Mouse (Mus musculus) hematopoietic stem cell, adult 5-6 weeks (primary cell): ENCODE results near the gene Olfr620. TPM values are rescaled to one million over a fixed set of nuclear protein-coding genes. Genes with fewer than 3 reads are reported as not detected.

Source experiments
- ATAC-seq, 2 experiments: fragments of 125-278 bp in 1 of 2; replicated peaks in 1 of 2; 2 replicates each; pipeline ENCODE4 v1.8.0; 2016 to 2017; ENCODE audit warnings: inconsistent platforms in 2 of 2, mild to moderate bottlenecking in 2 of 2, moderate number of reproducible peaks in 2 of 2, low read depth in 1 of 2, moderate TSS enrichment in 1 of 2; ENCODE audit not compliant: low FRiP score in 2 of 2, poor library complexity in 2 of 2, severe bottlenecking in 2 of 2, insufficient read depth in 1 of 2, low TSS enrichment in 1 of 2
- total RNA-seq: library from RNA; stranded (forward); fragments of 172-1452, 232-1000 nt; gene quantifications from 2 replicates; pipeline ENCODE4 v1.2.3, GENCODE M21; 2017

The Olfr620 gene
- total RNA-seq = not detected in 2 replicates

- ATAC-seq = no peak
These were observed at the start of gene Olfr620 for GRCm38 (mm10) chr7:103612434-103612833. TSS of gene Olfr620 (minus strand) at chr7:103612534.

DNA sequence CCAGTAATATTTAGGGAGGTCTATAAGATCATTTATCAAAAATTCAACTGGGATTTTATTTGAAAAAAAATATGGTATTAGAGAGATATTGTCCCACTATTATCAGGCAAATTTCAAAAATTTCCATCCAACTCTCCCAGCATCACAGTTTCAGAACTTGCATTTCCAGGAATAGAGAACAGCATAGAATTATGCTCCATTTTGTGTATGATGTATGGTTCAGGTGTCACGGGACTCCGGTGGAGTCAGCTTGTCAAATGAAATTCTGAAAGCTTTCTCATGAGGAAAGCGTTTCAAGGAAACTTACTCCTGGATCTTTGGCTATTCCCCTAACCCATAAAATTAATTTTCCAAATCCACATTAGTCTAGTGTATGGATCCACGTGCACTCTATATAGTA lies 31.7 kb upstream of the Olfr620 start:
- ATAC-seq = no peak

- ATAC-seq = no peak
These were observed 30.3 kb upstream of the Olfr620 start, which contains the start of gene Olfr622 for GRCm38 (mm10) chr7:103642602-103643001. TSS of gene Olfr622 (minus strand) at chr7:103642702.

DNA sequence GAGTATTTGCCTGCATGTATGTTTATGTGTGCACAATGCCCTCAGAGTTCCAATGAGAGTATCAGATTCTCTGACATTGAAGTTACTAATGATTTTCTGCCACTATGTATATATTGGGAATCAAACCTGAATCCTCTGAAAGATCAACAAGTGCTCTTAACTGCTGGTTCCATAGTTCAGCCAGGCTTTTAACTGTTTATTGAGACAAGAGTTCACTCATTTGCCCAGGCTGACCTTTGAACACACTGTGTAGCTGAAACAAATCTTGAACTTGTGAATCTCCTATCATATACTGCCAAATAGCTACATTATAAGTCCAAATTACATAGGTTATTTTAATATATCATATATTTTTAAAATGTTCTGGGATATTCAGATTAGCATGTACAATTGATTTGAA lies 24.5 kb upstream of the Olfr620 start:
- ATAC-seq = no peak

GRCm38 (mm10) chr7:103607425-103607824 lies 4.9 kb downstream of the Olfr620 start:
- ATAC-seq = no peak

DNA sequence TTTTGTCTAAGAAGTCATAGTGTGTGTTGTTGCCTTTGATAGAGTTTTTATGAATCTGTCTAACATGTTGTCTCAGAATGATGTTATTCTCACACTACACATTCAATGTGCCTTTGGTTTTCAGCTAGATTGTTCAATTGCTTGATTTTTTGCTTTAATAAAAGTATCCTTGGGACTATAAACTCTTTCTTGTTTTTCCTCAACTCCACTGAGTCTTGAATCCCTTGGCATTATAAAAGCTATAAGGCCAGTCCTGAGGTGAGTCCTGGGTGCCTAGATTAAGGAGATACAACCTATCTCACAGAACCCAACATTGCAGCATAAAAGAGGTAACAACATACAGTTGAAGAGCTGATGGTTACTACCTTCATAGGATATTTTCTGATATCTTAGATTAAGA lies 12.1 kb downstream of the Olfr620 start, which contains the start of gene Olfr619:
Gene Olfr619 (plus strand): TSS at position 301 of the 400 bp plus-strand sequence.
- no peak for ATAC-seq

- ATAC-seq = no peak
These were observed 22.5 kb downstream of the Olfr620 start, which contains the start of gene Olfr618 for GRCm38 (mm10) chr7:103589803-103590202. TSS of gene Olfr618 (plus strand) at chr7:103590103.

DNA sequence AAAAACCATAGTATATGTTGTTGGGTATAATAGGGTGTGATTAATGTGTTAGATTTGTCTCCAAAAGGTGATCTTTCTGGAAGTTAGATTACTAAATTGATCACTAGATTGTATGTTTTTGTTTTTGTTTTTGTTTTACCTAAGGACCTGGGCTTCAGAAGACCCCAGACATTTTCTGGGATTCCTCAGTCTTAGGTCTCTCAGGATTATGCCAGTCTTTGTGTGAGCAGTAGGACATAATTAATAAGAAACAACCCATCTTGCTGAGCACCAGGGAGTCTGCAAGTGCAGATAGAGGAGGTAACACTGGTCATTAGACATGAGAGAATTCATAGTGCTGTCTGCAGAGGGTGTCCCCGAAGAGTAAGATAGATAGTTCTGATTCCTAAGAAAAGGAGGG lies 39.6 kb downstream of the Olfr620 start, which contains the start of gene Olfr617:
Gene Olfr617 (plus strand): TSS at position 301 of the 400 bp plus-strand sequence.
- ATAC-seq = no peak

- no peak for ATAC-seq
These were observed 43.3 kb downstream of the Olfr620 start, which contains the start of gene Olfr616 for GRCm38 (mm10) chr7:103569043-103569442. TSS of gene Olfr616 (minus strand) at chr7:103569143.

- no peak for ATAC-seq
These were observed 56.6 kb downstream of the Olfr620 start, which contains the start of gene Olfr615 for GRCm38 (mm10) chr7:103555779-103556178. TSS of gene Olfr615 (plus strand) at chr7:103556079.

Other genes with a start within 250 kb of the Olfr620 start
- not detected in 2 replicates for gene Olfr601, start 249.9 kb downstream of the Olfr620 start, total RNA-seq
- gene Olfr603, start 226.4 kb downstream of the Olfr620 start, total RNA-seq = not detected in 2 replicates
- not detected in 2 replicates for gene Usp17lc, start 197.5 kb downstream of the Olfr620 start, total RNA-seq
- not detected in 2 replicates for gene Olfr605, start 167.1 kb downstream of the Olfr620 start, total RNA-seq
- gene Olfr606, start 163.5 kb downstream of the Olfr620 start, total RNA-seq = not detected in 2 replicates
- not detected in 2 replicates for gene Olfr607, start 148.4 kb downstream of the Olfr620 start, total RNA-seq
- gene Olfr608, start 142.7 kb downstream of the Olfr620 start, total RNA-seq = not detected in 2 replicates
- gene Olfr609, start 114.5 kb downstream of the Olfr620 start, total RNA-seq = not detected in 2 replicates
- gene Olfr610, start 100.4 kb downstream of the Olfr620 start, total RNA-seq = not detected in 2 replicates
- gene Olfr611, start 91.7 kb downstream of the Olfr620 start, total RNA-seq = not detected in 2 replicates
- not detected in 2 replicates for gene Olfr612, start 69.8 kb downstream of the Olfr620 start, total RNA-seq
- gene Olfr613, start 64.5 kb downstream of the Olfr620 start, total RNA-seq = not detected in 2 replicates
- not detected in 2 replicates for gene Olfr615, start 56.5 kb downstream of the Olfr620 start, total RNA-seq
- not detected in 2 replicates for gene Olfr616, start 43.4 kb downstream of the Olfr620 start, total RNA-seq
- not detected in 2 replicates for gene Olfr617, start 39.5 kb downstream of the Olfr620 start, total RNA-seq
- not detected in 2 replicates for gene Olfr618, start 22.4 kb downstream of the Olfr620 start, total RNA-seq
- gene Olfr619, start 12.0 kb downstream of the Olfr620 start, total RNA-seq = not detected in 2 replicates
- not detected in 2 replicates for gene Olfr622, start 30.2 kb upstream of the Olfr620 start, total RNA-seq
- gene Olfr623, start 51.2 kb upstream of the Olfr620 start, total RNA-seq = not detected in 2 replicates
- gene Olfr624, start 58.7 kb upstream of the Olfr620 start, total RNA-seq = not detected in 2 replicates
- gene Olfr625-ps1, start 70.2 kb upstream of the Olfr620 start, total RNA-seq = not detected in 2 replicates
- gene Olfr243, start 102.1 kb upstream of the Olfr620 start, total RNA-seq = not detected in 2 replicates
- not detected in 2 replicates for gene Olfr628, start 117.8 kb upstream of the Olfr620 start, total RNA-seq
- not detected in 2 replicates for gene Olfr629, start 132.4 kb upstream of the Olfr620 start, total RNA-seq
- not detected in 2 replicates for gene Olfr630, start 144.8 kb upstream of the Olfr620 start, total RNA-seq
- gene Olfr69, start 159.1 kb upstream of the Olfr620 start, total RNA-seq = not detected in 2 replicates
- 0.88 TPM in 1 of 2 replicates, not detected in the other for gene Olfr68, start 167.2 kb upstream of the Olfr620 start, total RNA-seq
- gene Olfr67, start 179.3 kb upstream of the Olfr620 start, total RNA-seq = not detected in 2 replicates
- gene Hbb-bt, start 201.5 kb upstream of the Olfr620 start, total RNA-seq = 14.9 and 19.7 TPM in 2 replicates
- gene Hbb-bs, start 215.6 kb upstream of the Olfr620 start, total RNA-seq = 47.4 and 80.7 TPM in 2 replicates
- gene Hbb-bh2, start 228.0 kb upstream of the Olfr620 start, total RNA-seq = not detected in 2 replicates
- not detected in 2 replicates for gene Hbb-bh1, start 230.6 kb upstream of the Olfr620 start, total RNA-seq
- not detected in 2 replicates for gene Hbb-y, start 240.7 kb upstream of the Olfr620 start, total RNA-seq